Comparison of ENCODE assay signal across 9 mouse cellular contexts in the genomic region with DNA sequence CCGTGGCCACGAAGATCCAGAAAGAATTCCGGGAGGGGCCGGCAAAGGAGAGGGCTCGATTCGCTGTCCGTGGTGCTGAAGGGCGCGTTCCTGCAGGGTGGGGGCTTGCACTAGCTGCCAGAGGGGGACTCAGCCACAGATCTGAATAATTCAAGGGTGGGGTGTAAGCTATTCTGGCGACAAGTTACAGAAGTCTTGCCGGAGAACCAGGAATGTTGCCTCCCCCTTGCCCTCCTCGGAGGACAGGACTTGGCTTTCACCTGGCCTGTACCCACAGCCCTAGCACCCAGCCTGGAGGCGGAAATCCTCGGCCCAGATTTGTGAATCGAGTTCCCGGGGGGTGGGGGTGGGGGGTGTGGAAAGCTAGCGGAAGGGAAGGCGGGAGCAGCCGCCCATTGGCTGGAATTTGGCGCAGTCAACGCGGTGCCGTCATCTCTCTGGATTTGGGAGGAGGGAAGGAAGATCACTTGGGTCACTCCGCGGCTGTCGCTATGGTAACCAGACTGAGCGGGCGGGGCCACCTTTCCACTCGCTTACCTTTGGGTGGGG. TPM values are rescaled to one million over a fixed set of nuclear protein-coding genes. Genes with fewer than 3 reads are reported as not detected.
A peak's percentile ranks its signal among the peaks of the same experiment; 100 is the strongest.
DNase-seq lines count a peak whose midpoint lies in the region; ATAC-seq lines count a peak whose summit lies in the region.
"Had no signal": no experiment of that assay in that cellular context is flagged by ENCODE, and none has a peak within 500 bp of the region (broad histone marks: within the 10 kb centered on the region; RNA-seq: fewer than 3 reads in every experiment).

No protein-coding gene starts in this region.

- H3K36me3 ChIP-seq in embryonic facial prominence, embryonic 15.5 days, result no peaks in the 10 kb centered on the region
- H3K36me3 ChIP-seq in heart, embryonic 15.5 days, result no peaks in the 10 kb centered on the region
- no peaks in the 10 kb centered on the region for H3K36me3 ChIP-seq in liver, embryonic 12.5 days
- no peaks in the 10 kb centered on the region for H3K36me3 ChIP-seq in neural tube, embryonic 14.5 days (ENCODE audit: control insufficient read depth, insufficient read depth, low read length)
- H3K36me3 ChIP-seq: G1E had no signal

- peak; percentile 46 to 51 for DNase-seq in B cell, adult 2 months
- DNase-seq in brain, adult 2 months (ENCODE audit: low read depth, low spot score), result peak; percentile 99
- peak; percentile 66 for DNase-seq in kidney, postnatal 14 days
- DNase-seq in urinary bladder, postnatal 25 days (ENCODE audit: low spot score), result peak; percentile 53

- H3K9me3 ChIP-seq in embryonic facial prominence, embryonic 15.5 days (replicated peaks), result no peaks in the 10 kb centered on the region
- H3K9me3 ChIP-seq in heart, embryonic 15.5 days (replicated peaks), result no peaks in the 10 kb centered on the region
- no peaks in the 10 kb centered on the region for H3K9me3 ChIP-seq in liver, embryonic 12.5 days (replicated peaks)
- H3K9me3 ChIP-seq in neural tube, embryonic 14.5 days (ENCODE audit: control insufficient read depth, low read length), result no peaks in the 10 kb centered on the region

- no peak overlapping the region for H3K27ac ChIP-seq in embryonic facial prominence, embryonic 15.5 days (replicated peaks)
- no peak overlapping the region for H3K27ac ChIP-seq in heart, embryonic 15.5 days
- no peak overlapping the region for H3K27ac ChIP-seq in liver, embryonic 12.5 days
- H3K27ac ChIP-seq in neural tube, embryonic 14.5 days (ENCODE audit: low read depth, low read length), result peak overlapping the region; percentile 74

- WGBS in embryonic facial prominence, embryonic 15.5 days, result under 1% methylated on average over 29 of the region's 29 CpGs
- under 1% methylated on average over 29 of the region's 29 CpGs for WGBS in heart, embryonic 15.5 days
- WGBS in liver, embryonic 12.5 days (ENCODE audit: insufficient replicate concordance), result 2% methylated on average over 29 of the region's 29 CpGs
- under 1% methylated on average over 29 of the region's 29 CpGs for WGBS in neural tube, embryonic 14.5 days

- peaks cover 69% of the 10 kb centered on the region for H3K27me3 ChIP-seq in embryonic facial prominence, embryonic 15.5 days
- H3K27me3 ChIP-seq in heart, embryonic 15.5 days, result peaks cover 77% of the 10 kb centered on the region
- H3K27me3 ChIP-seq in liver, embryonic 12.5 days (replicated peaks), result peaks cover 78% of the 10 kb centered on the region
- peaks cover 11% of the 10 kb centered on the region; the same call in 1 of the 2 replicates for H3K27me3 ChIP-seq in neural tube, embryonic 14.5 days (ENCODE audit: control insufficient read depth, insufficient read depth, low read length)

- no peak overlapping the region for H3K9ac ChIP-seq in embryonic facial prominence, embryonic 15.5 days
- no peak overlapping the region for H3K9ac ChIP-seq in heart, embryonic 15.5 days
- H3K9ac ChIP-seq in liver, embryonic 12.5 days, result no peak overlapping the region
- H3K9ac ChIP-seq in neural tube, embryonic 14.5 days (replicated peaks; ENCODE audit: low read depth, low read length), result peak overlapping the region; percentile 68

- peak overlapping the region; percentile 52 for H3K4me2 ChIP-seq in embryonic facial prominence, embryonic 15.5 days (replicated peaks)
- peak overlapping the region; percentile 56 for H3K4me2 ChIP-seq in heart, embryonic 15.5 days
- peak overlapping the region; percentile 35 for H3K4me2 ChIP-seq in liver, embryonic 12.5 days
- H3K4me2 ChIP-seq in neural tube, embryonic 14.5 days (ENCODE audit: low read depth, low read length), result peak overlapping the region; percentile 83

- H3K4me1 ChIP-seq in embryonic facial prominence, embryonic 15.5 days, result peaks cover 41% of the 10 kb centered on the region
- H3K4me1 ChIP-seq in heart, embryonic 15.5 days (replicated peaks), result peaks cover 36% of the 10 kb centered on the region
- H3K4me1 ChIP-seq in liver, embryonic 12.5 days, result peaks cover 21% of the 10 kb centered on the region; the same call in 1 of the 2 replicates
- H3K4me1 ChIP-seq in neural tube, embryonic 14.5 days (ENCODE audit: control insufficient read depth, insufficient read depth, low read length), result peaks cover 26% of the 10 kb centered on the region

- peak overlapping the region; percentile 37 for H3K4me3 ChIP-seq in embryonic facial prominence, embryonic 15.5 days (replicated peaks)
- H3K4me3 ChIP-seq in heart, embryonic 15.5 days, result peak overlapping the region; percentile 33
- no peak overlapping the region; the same call in 1 of the 2 replicates for H3K4me3 ChIP-seq in liver, embryonic 12.5 days
- peak overlapping the region; percentile 94 for H3K4me3 ChIP-seq in neural tube, embryonic 14.5 days (ENCODE audit: low read depth, low read length)

- 0 out of 2 replicates have a peak, but pooled peaks have one; percentile 47 for ATAC-seq in embryonic facial prominence, embryonic 15.5 days (ENCODE audit: insufficient number of reproducible peaks, low FRiP score, low TSS enrichment, low read depth)
- 0 out of 2 replicates have a peak, but pooled peaks have one; percentile 12 for ATAC-seq in heart, embryonic 15.5 days (replicated peaks; ENCODE audit: insufficient number of reproducible peaks, insufficient read depth, low FRiP score, low read depth)
- no peak for ATAC-seq in liver, embryonic 12.5 days
- ATAC-seq in neural tube, embryonic 14.5 days (ENCODE audit: low read depth), result peak; percentile 66

RNA-seq across cellular contexts. Expression of gene Cdk5r2, which starts 3.5 kb away (rescaled TPM):
- polyA plus RNA-seq in embryonic facial prominence, embryonic 15.5 days (2015; fragmentation: Nextera tagmentation; extraction: Ambion mirVana), result 0.12 and 0.13 TPM in 2 replicates
- polyA plus RNA-seq in heart, embryonic 15.5 days (2015; fragmentation: Nextera tagmentation; extraction: Ambion mirVana), result 0.08 TPM in 1 of 2 replicates, not detected in the other
- polyA plus RNA-seq in liver, embryonic 12.5 days (2016; fragmentation: Nextera tagmentation; extraction: Ambion mirVana), result not detected in 2 replicates
- 14.4 and 19.6 TPM in 2 replicates for polyA plus RNA-seq in neural tube, embryonic 14.5 days (2014; fragmentation: Nextera tagmentation; extraction: Ambion mirVana)
- polyA plus RNA-seq: G1E had no signal

RNA-seq across cellular contexts. Expression of gene Fev, which starts 27.0 kb away (rescaled TPM):
- polyA plus RNA-seq in embryonic facial prominence, embryonic 15.5 days (2015; fragmentation: Nextera tagmentation; extraction: Ambion mirVana), result 0.24 and 0.43 TPM in 2 replicates
- 0.37 and 0.68 TPM in 2 replicates for polyA plus RNA-seq in heart, embryonic 15.5 days (2015; fragmentation: Nextera tagmentation; extraction: Ambion mirVana)
- polyA plus RNA-seq in liver, embryonic 12.5 days (2016; fragmentation: Nextera tagmentation; extraction: Ambion mirVana), result 0.29 and 0.36 TPM in 2 replicates
- not detected in 2 replicates for polyA plus RNA-seq in neural tube, embryonic 14.5 days (2014; fragmentation: Nextera tagmentation; extraction: Ambion mirVana)
- polyA plus RNA-seq: G1E had no signal

RNA-seq across cellular contexts. Expression of gene Cryba2, which starts 34.7 kb away (rescaled TPM):
- polyA plus RNA-seq in embryonic facial prominence, embryonic 15.5 days (2015; fragmentation: Nextera tagmentation; extraction: Ambion mirVana), result 0.63 and 1.8 TPM in 2 replicates
- polyA plus RNA-seq in heart, embryonic 15.5 days (2015; fragmentation: Nextera tagmentation; extraction: Ambion mirVana), result not detected in 2 replicates
- polyA plus RNA-seq in liver, embryonic 12.5 days (2016; fragmentation: Nextera tagmentation; extraction: Ambion mirVana), result not detected in 2 replicates
- polyA plus RNA-seq in neural tube, embryonic 14.5 days (2014; fragmentation: Nextera tagmentation; extraction: Ambion mirVana), result 0.40 and 1.7 TPM in 2 replicates
- polyA plus RNA-seq: G1E had no signal

Comparison
In these comparisons a context has a peak if more than half of its experiments do, and no peak if none do; other contexts are left out.
1. DNase-seq: peak in every context shown above with its lines; median percentile 99 in brain, adult 2 months; 66 in kidney, postnatal 14 days; 53 in urinary bladder, postnatal 25 days; 48 in B cell, adult 2 months.
2. RNA of gene Cdk5r2, which starts 3.5 kb away (polyA plus RNA-seq): 14.4 to 19.6 TPM in neural tube, embryonic 14.5 days; 0.12 to 0.13 TPM in embryonic facial prominence, embryonic 15.5 days, 0.08 TPM in heart, embryonic 15.5 days and not detected in liver, embryonic 12.5 days; every median in the first group is over 10 times any median in the second.
3. Peak in every context shown above with its lines, with median percentiles within 50 percentile points of each other: H3K4me2 ChIP-seq.